Mouse (Mus musculus): ENCODE data around the gene Gpsm1.

The Gpsm1 gene

DNA sequence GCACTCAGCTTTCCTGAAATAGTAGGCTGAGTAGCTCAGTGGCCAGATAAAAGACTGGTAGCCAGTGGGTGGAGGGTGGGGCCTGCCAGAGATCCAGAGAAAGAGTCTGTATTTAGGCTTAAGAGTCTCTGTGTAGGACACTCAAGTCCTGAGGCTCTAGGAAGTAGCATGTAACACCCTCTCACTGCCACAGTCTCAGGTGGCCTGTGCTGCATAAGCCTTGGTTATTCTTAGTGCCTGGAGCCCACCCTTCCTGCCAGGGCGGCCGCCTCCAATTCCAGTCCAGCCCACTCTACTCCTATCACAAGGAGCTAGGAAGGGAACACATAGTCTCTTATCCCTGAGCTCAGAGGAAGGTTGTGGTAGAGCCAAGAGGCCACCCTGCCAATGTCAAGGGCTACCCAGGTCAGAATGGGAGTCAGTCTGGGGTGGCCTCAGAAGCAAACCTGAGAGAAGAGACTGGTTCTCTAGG, 26.2 kb downstream of the Gpsm1 start:
- DNase-seq (ENCODE audit: low spot score in 2 of 2): no peak

- DNase-seq (ENCODE audit: low spot score in 2 of 2): peak in 1 of 2 experiments; percentile 41
Observed at GRCm38 (mm10) chr2:26342044-26342443, 26.7 kb downstream of the Gpsm1 start.

DNA sequence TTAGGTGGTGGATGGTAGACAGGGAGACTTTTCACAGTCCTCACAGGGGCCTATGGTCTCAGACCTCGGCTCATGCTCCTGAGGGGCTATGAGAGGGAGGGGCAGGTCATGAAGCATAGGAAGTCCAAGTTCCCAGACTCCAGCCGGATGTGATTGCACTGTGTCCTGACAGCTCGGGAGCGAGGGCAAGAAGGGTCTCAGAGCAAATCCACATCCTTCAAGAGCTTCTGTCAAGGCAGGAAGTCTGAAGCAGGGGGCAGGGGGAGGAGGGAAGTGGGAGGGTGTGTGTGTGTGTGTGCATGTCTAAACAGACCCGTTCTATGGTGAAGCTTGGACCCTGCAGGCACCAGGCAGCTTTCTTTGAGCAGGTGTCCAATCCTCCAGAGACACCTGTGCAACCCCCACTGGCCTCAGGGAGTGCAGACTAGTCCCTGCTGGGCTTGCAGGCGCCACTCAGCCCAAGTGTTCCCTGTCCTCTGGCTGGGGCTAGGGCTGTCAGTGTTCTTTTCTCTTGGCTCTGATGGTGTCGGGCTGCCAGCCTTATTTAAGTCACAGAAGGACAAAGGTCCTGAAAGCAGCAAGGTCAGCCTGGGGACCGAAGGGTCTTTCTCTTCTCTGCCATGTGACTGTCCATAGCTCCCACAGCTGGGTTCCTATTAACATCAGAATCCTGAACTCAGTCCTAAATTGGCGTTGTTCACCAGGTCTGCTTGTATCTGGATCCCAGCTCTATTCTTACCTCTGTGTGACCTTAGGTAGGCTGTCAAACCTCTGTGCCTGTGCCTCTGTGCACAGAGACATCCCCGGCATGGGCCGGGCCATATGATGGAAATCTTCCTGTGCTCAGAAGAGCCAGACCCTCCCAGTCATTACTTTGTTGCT, 27.5 kb downstream of the Gpsm1 start:
- no peak for DNase-seq (ENCODE audit: low spot score in 2 of 2)

DNA sequence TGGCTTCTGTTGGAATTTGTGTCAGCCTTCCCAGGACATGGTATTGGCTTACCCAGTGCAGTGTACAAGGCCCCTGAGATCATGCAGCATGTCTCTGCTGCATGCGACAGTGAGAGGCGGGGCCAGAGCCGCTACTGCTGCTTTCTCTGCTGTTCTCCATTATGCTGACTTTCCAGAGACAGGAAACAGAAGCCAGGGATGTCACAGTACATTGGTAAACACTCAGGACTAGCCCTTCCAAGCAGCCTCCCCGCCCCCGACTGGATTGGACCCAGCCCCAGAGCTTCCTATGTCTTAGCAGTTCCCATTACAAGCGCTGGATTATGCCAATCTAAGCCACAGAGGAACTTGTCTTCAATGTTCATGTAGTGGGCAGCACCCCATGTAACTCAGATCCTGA, 32.9 kb downstream of the Gpsm1 start:
- DNase-seq (ENCODE audit: low spot score in 2 of 2): no peak

DNA sequence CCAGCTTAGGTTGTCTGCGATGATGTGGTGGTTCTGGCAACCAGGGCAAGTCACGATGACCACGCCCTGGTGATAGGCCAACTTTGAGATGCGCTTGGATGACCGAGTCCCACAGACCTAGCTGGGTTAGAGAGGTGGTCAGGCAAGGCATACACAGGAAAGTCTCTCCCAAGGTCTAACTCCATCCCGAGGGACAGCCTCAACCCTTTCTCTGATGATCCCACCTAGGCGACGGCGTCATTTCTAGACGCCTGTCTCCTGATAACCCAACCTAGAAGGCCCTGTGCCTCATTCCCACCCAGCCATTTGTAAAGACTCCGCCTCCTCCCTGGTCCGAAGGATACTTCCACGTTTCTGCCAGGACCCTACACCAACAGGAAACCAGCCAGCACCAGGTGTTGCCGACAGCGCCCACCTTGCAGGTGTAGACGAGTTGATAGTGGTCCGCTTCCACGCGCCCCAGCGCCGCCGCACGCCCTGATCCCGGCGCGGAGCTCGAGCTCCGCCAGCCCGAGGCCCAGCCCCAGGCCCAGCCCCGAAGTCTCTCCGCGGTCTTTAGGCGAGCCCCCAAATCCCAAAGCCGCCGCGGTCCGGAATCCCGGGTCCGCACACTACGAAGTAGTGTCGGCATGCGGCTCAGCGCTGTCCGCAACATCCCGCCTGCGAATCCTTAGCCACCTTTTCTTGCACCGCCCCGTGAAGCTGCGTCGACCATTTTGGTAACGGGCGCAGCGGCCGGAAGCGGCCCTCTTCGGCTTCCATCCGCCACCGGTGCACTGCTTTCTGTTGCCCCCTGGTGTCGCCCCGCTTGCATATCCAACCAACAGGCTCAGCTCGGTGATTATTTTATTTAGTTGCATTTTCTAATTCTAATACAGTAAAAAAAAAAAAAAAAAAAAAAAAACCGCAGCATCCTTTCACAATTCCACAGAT, 36.3 kb downstream of the Gpsm1 start, which contains the start of gene Dnlz:
Gene Dnlz, minus strand, starts transcription at position 753 of the 933 bp plus-strand sequence.
- DNase-seq (ENCODE audit: low spot score in 2 of 2): peak; percentile 90 to 93

DNA sequence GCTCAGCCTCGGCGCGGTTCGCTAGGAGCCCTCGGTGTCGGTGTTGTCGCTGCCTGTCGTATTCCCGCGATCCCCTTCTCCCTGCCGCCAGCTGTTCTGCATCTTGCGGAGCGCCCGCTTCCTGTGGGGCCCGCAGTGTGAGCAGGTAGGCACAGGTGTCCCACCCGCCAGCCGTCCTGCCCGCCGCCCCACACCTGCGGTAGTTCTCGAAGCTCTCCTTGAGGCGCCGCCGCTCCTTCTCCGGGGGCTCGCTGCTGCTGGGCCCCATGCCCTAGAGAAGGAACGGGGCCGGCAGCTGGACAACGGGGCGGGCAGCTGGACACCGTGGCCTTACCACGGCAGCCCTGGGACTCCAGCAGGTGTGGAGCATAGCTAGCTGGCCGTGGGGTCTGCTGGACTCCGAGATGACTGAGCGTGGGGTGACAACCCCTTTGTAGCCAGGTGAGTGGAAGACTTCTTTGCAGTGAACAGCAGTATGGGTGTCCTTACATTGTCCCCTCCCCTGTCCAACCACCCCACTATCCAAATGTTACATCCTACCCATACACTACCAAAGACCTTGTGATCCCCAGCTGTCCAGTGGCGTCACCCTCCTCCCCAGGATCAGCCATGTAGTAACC, 37.1 kb downstream of the Gpsm1 start:
- peak in 1 of 2 experiments; percentile 46 for DNase-seq (ENCODE audit: low spot score in 2 of 2)

GRCm38 (mm10) chr2:26353066-26353980, 38.0 kb downstream of the Gpsm1 start:
- no peak for DNase-seq (ENCODE audit: low spot score in 2 of 2)

- no peak for DNase-seq (ENCODE audit: low spot score in 2 of 2)
Observed at GRCm38 (mm10) chr2:26354401-26354800, 39.1 kb downstream of the Gpsm1 start.

DNA sequence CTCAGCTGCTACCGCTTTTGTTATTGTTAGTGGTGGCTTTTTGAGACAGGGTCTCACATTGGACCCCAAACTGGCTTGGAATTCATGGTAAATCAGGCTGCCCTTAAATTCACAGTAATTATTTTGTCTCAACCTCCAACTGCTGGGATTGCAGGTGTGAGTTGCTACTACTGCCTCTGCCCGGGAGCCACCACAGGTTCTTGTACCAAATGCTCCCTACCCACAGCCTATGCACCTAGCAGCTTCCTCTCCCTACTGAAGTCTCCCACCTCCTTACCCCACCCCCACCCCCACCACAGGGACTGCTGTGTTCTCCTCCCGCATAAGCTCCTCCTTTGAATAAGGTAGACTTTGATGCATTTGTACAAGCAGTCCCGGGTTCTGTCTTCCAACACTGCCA, 40.9 kb downstream of the Gpsm1 start:
- no peak for DNase-seq (ENCODE audit: low spot score in 2 of 2)

DNA sequence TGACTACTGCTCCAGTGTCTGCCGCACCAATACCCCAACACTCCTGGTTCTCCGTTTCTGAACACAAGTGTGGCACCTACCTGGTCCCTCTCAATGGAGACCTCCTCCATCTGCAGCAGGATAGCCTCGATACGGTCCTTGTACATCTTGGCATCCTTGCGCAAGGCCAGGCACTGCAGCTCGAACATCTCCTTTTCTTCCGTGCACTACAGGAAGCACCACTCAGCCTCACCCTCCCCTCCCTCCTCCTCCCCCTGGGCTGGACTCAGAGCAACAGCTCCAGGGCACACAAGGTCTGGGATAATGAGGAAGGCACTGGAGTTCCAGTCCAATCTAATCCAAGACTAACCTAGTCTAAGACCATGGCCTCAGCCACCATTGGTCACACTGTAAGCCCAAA, 41.4 kb downstream of the Gpsm1 start:
- DNase-seq (ENCODE audit: low spot score in 2 of 2): no peak

GRCm38 (mm10) chr2:26357484-26357883, 42.2 kb downstream of the Gpsm1 start:
- no peak for DNase-seq (ENCODE audit: low spot score in 2 of 2)

DNA sequence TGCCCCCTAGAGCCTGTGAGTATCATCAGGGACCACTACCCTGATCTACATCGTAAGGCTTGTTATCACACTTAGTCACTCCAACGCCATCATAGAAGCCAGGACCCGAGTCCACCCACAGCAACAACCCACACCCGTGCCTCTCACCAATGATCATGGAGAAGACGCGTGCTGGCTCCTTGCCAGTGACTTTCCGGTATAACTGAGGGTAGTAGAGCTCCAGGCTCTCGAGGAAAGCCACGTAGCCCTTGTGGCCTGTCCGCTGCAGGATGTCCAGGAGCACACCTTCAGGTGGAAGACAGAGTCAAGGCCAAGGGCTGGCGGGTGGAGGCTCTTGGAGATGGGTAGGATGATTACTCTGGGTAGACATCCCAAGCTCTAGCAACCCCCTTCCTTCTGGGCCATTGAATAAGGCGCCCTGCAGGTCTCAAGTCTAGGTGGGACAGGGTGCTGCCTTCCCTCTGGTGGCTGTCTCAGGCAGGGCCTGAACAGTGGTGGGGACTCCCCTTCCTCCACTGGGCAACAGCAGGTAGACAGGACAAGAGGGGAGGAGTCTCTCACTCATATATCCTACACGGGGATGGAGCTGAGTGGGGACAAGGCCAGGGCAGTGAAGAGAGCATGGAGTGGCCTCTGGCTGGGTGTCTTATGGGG, 43.5 kb downstream of the Gpsm1 start:
- no peak for DNase-seq (ENCODE audit: low spot score in 2 of 2)

DNA sequence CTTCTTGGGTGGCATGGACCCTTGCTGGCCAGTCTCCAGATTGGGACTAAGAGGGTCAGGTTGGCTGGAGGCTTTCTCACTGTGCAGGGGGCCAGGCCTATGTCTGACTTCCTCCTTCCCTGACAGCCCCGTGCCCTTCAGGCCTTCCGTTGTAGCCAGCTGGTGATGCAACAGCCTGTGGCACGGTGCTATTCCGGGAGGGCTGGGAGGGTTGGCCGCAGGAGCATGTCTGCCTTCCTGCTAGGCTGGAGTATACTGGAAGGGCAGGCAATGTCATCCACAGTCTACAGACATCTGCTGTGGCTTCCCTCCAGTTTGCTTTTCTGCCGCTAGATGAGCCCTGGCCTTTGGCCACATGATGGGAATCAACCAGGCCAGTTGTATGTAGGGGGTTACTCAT, 44.7 kb downstream of the Gpsm1 start:
- no peak for DNase-seq (ENCODE audit: low spot score in 2 of 2)

- no peak for DNase-seq (ENCODE audit: low spot score in 2 of 2)
Observed at GRCm38 (mm10) chr2:26360772-26361171, 45.5 kb downstream of the Gpsm1 start, which contains the start of gene Card9. Card9 (minus strand) TSS chr2:26360918.

DNA sequence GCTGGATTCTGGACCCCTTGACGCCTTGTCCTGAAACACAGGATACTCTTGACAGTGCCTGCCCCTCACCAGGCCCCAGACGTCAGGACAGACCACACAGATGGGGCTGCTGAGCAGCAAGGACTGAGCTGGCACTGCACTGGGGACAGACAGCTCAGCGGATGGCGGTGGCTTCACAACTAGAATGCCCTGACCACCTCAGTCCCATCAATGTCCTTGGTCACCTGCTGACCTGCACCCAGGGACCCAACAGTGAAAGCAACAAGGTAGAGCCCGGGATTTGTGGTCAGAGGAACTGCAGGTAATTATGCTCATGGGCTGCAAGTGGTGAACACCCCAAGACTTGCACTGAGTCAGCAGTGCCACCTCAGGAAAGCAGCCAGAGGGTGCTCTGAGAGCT, 47.7 kb downstream of the Gpsm1 start:
- no peak for DNase-seq (ENCODE audit: low spot score in 2 of 2)

- DNase-seq (ENCODE audit: low spot score in 2 of 2): no peak
Observed at GRCm38 (mm10) chr2:26363481-26363880, 48.2 kb downstream of the Gpsm1 start.

DNA sequence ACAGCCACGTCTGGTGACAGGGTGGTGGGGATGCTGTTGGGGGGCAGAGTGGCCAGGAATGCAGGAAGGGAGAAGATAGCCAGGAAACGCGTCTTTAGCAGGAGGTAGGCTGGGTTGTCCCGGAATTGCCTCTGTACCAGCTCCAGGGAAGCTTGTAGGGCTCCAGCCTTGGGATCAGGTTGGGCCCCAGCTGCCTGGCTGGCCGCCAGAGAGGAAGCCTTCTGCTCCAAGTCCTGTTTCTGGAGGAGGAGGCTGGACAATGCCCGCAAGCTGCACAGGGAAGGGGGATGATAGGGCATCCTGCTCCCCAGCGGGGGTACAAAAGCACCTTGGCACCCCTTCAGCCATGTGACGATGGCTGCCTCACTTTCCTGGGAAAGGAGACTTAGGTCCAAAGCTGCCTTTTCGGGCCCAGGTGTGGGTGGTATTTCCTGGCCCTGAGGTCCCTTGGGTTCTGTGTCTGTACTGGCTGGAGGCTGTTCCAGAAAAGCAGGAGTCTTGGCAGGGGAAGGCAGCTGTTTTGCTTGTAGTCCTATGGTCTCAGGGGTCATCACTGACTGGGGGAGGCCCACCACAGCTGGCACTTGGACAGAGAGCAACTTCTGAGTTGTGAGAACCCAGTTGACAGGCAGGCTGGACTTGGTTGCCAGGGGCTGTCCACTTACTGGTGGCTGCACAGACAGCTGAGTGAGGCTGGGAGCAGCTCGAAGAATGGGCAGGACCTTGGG, 49.6 kb downstream of the Gpsm1 start:
- no peak for DNase-seq (ENCODE audit: low spot score in 2 of 2)

- DNase-seq (ENCODE audit: low spot score in 2 of 2): no peak
Observed at GRCm38 (mm10) chr2:26367911-26368310, 52.6 kb downstream of the Gpsm1 start.

GRCm38 (mm10) chr2:26368572-26368971, 53.3 kb downstream of the Gpsm1 start:
- DNase-seq (ENCODE audit: low spot score in 2 of 2): no peak

DNA sequence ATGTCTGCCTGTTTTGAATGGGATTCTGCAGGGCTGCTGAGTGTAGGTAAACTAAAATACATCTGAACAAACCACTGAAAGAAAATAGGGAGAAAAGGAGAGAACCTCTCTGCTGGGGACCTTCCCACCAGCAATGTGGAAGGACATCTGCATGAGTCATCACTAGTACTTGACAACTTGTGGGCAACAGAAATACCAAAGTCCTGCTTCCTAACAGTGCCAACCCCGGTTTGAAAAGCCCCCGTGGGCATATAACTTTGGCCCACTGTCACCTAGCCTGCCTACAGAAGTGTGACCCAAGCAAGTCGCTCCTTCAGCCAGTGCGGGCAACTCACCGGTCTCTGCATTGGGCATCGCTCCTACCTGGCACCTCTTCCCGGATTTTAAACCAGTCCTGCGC, 57.1 kb downstream of the Gpsm1 start:
- no peak for DNase-seq (ENCODE audit: low spot score in 2 of 2)

Data from urinary bladder, adult 18-20 months (tissue).